Mouse (Mus musculus) kidney, adult 2 months (tissue): Measurements from ENCODE around the gene Dbh. TPM values are rescaled to one million over a fixed set of nuclear protein-coding genes. Genes with fewer than 3 reads are reported as not detected.

ENCODE experiments used
- DNase-seq: peaks from one replicate; pipeline ENCODE4 v3.0.0; 2021
- H3K27ac ChIP-seq: fragments of 200-500 bp; 2 replicates; pipeline ENCODE4 v1.5.1; 2012; ENCODE audit warnings: low read depth, low read length, control low read depth, inconsistent platforms; ENCODE audit not compliant: insufficient read depth
- H3K27me3 ChIP-seq: fragments of 200-500 bp; replicated peaks from 2 replicates; pipeline ENCODE4 v1.6.1; 2012; ENCODE audit warnings: mild to moderate bottlenecking, moderate library complexity, low read length, inconsistent platforms; ENCODE audit not compliant: control insufficient read depth, insufficient read depth
- H3K36me3 ChIP-seq: fragments of 200-500 bp; 2 replicates; pipeline ENCODE4 v1.6.1; 2012; ENCODE audit warnings: mild to moderate bottlenecking, moderate library complexity, low read length, inconsistent platforms; ENCODE audit not compliant: control insufficient read depth, insufficient read depth
- H3K4me1 ChIP-seq: fragments of 200-500 bp; 2 replicates; pipeline ENCODE4 v1.6.1; 2011; ENCODE audit warnings: low read length; ENCODE audit not compliant: control insufficient read depth, insufficient read depth
- H3K4me3 ChIP-seq: fragments of 200-500 bp; 2 replicates; pipeline ENCODE4 v1.5.1; 2011; ENCODE audit warnings: mild to moderate bottlenecking, low read depth, low read length, control low read depth; ENCODE audit not compliant: insufficient read depth
- CTCF ChIP-seq: fragments of 200-500 bp; conservative IDR thresholded peaks from 2 replicates; pipeline ENCODE4 v1.5.1; 2011; ENCODE audit warnings: low read depth, mild to moderate bottlenecking, control low read depth, low read length, moderate library complexity, mixed read lengths; ENCODE audit not compliant: insufficient read depth, insufficient read length
- POLR2A ChIP-seq: fragments of 200-500 bp; IDR thresholded peaks from one replicate; pipeline ENCODE4 v1.6.1; 2011; ENCODE audit warnings: low read depth, low read length, control low read depth
- WGBS: fragments of 180-500 bp; shearing (Covaris S2); methylation state at CpG from one replicate; pipeline ENCODE4 v1.1.7; 2018; 5-methylcytosine and 5-hydroxymethylcytosine counted together
- polyA plus RNA-seq: library from polyadenylated mRNA; depleted of rRNA; stranded (reverse); fragments of >200 nt; gene quantifications from 2 replicates; pipeline ENCODE4 v1.2.3, GENCODE M21; 2012

Gene Dbh
- polyA plus RNA-seq, 1 experiment: 10.1 TPM

- H3K4me1 ChIP-seq: no peaks in the 10 kb centered on the region
- H3K36me3 ChIP-seq: no peaks in the 10 kb centered on the region
- 65% methylated on average over 11 of the region's 11 CpGs for WGBS
- DNase-seq: no peak
- H3K27ac ChIP-seq: no peak overlapping the region
- H3K27me3 ChIP-seq: no peaks in the 10 kb centered on the region
- no peak overlapping the region for H3K4me3 ChIP-seq
- no peak for TF ChIP-seq POLR2A
- no peak for TF ChIP-seq CTCF
Observed at GRCm38 (mm10) chr2:27162656-27163055, 2.4 kb upstream of the Dbh start.

GRCm38 (mm10) chr2:27163851-27164250, 1.2 kb upstream of the Dbh start:
- no peak for TF ChIP-seq CTCF
- TF ChIP-seq POLR2A: no peak
- no peaks in the 10 kb centered on the region for H3K27me3 ChIP-seq
- WGBS: 61% methylated on average over 5 of the region's 5 CpGs
- no peaks in the 10 kb centered on the region for H3K4me1 ChIP-seq
- no peak overlapping the region for H3K27ac ChIP-seq
- no peak overlapping the region for H3K4me3 ChIP-seq
- no peak for DNase-seq
- no peaks in the 10 kb centered on the region for H3K36me3 ChIP-seq

GRCm38 (mm10) chr2:27166074-27166473, 1.0 kb downstream of the Dbh start:
- no peak overlapping the region for H3K4me3 ChIP-seq
- no peaks in the 10 kb centered on the region for H3K27me3 ChIP-seq
- DNase-seq: no peak
- no peak overlapping the region for H3K27ac ChIP-seq
- TF ChIP-seq POLR2A: no peak
- TF ChIP-seq CTCF: no peak
- H3K36me3 ChIP-seq: no peaks in the 10 kb centered on the region
- WGBS: 83% methylated on average over 2 of the region's 2 CpGs
- H3K4me1 ChIP-seq: no peaks in the 10 kb centered on the region

GRCm38 (mm10) chr2:27166999-27167398, 2.0 kb downstream of the Dbh start:
- H3K27ac ChIP-seq: no peak overlapping the region
- H3K4me3 ChIP-seq: no peak overlapping the region
- no peak for DNase-seq
- H3K27me3 ChIP-seq: no peaks in the 10 kb centered on the region
- H3K4me1 ChIP-seq: no peaks in the 10 kb centered on the region
- H3K36me3 ChIP-seq: no peaks in the 10 kb centered on the region
- 35% methylated on average over 2 of the region's 2 CpGs for WGBS
- TF ChIP-seq CTCF: no peak
- TF ChIP-seq POLR2A: no peak

- H3K27ac ChIP-seq: no peak overlapping the region
- no peaks in the 10 kb centered on the region for H3K36me3 ChIP-seq
- TF ChIP-seq POLR2A: no peak
- H3K4me1 ChIP-seq: no peaks in the 10 kb centered on the region
- WGBS: 80% methylated on average over 2 of the region's 2 CpGs
- no peak overlapping the region for H3K4me3 ChIP-seq
- no peaks in the 10 kb centered on the region for H3K27me3 ChIP-seq
- DNase-seq: no peak
Observed at GRCm38 (mm10) chr2:27174242-27174641, 9.2 kb downstream of the Dbh start.

- Histone ChIP-seq H3K4me3 (no peak overlapping the region), H3K27ac (no peak overlapping the region), H3K36me3 (no peaks in the 10 kb centered on the region), H3K4me1 (no peaks in the 10 kb centered on the region), H3K27me3 (no peaks in the 10 kb centered on the region)
- WGBS: 78% methylated on average over 10 of the region's 10 CpGs
- DNase-seq: no peak
- TF ChIP-seq POLR2A (no peak), CTCF (no peak)
Observed at GRCm38 (mm10) chr2:27175696-27176267, 10.7 kb downstream of the Dbh start.

- 71% methylated on average over 8 of the region's 8 CpGs for WGBS
- DNase-seq: no peak
- TF ChIP-seq CTCF (no peak), POLR2A (no peak)
- H3K27ac ChIP-seq: no peak overlapping the region
- no peaks in the 10 kb centered on the region for H3K36me3 ChIP-seq
- no peaks in the 10 kb centered on the region for H3K27me3 ChIP-seq
- H3K4me3 ChIP-seq: no peak overlapping the region
- no peaks in the 10 kb centered on the region for H3K4me1 ChIP-seq
Observed at GRCm38 (mm10) chr2:27179101-27179500, 14.1 kb downstream of the Dbh start.

- H3K4me1 ChIP-seq: no peaks in the 10 kb centered on the region
- H3K27me3 ChIP-seq: no peaks in the 10 kb centered on the region
- WGBS: 51% methylated on average over 4 of the region's 4 CpGs
- no peak overlapping the region for H3K4me3 ChIP-seq
- H3K36me3 ChIP-seq: no peaks in the 10 kb centered on the region
- TF ChIP-seq POLR2A (no peak), CTCF (no peak)
- no peak overlapping the region for H3K27ac ChIP-seq
- no peak for DNase-seq
Observed at GRCm38 (mm10) chr2:27181907-27182306, 16.9 kb downstream of the Dbh start.
